Mouse (Mus musculus) megakaryocyte, embryonic 14.5 days (primary cell): Measurements from ENCODE around the gene Ddx42.

Experiments used
- FLI1 ChIP-seq: IDR thresholded peaks from 2 replicates; pipeline ENCODE4 v1.6.1; 2012; ENCODE audit warnings: low read length, inconsistent platforms, mixed read lengths
- GATA1 ChIP-seq: IDR thresholded peaks from 3 replicates; pipeline ENCODE4 v1.6.1; 2012; ENCODE audit warnings: mixed read lengths, low read length, inconsistent platforms, borderline replicate concordance

DNA sequence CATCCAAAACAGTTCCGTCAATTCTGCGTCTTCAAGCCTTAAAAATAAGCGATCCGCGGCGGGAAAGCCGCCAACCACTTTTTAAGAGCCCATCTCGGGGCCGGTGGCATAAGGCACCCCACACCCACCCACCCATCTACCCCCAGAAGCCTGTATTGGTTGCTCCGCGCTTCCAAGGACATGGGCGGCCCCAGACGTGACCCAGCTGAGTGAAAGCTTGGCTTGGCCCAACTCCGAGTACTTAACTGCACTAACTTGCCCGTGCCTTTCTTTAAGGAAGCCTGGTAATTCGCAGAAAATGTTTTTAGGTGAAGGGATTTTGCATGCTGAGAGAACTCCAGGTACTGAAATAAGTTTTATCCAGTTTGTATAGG, 56.6 kb downstream of the Ddx42 start:
- no peak for TF ChIP-seq GATA1
- no peak for TF ChIP-seq FLI1
